Mouse (Mus musculus) heart, adult 11 months (tissue): ENCODE data around the gene Tecta.
A peak's percentile ranks its signal among the peaks of the same experiment; 100 is the strongest.

Source experiments
- DNase-seq: peaks from one replicate; pipeline ENCODE4 v3.0.0; 2022

Tecta gene

GRCm38 (mm10) chr9:42399829-42400228 is at the start of gene Tecta:
Gene Tecta (minus strand): TSS chr9:42399929.
- no peak for DNase-seq

GRCm38 (mm10) chr9:42449043-42449442 is 49.3 kb upstream of the Tecta start:
- DNase-seq, result no peak

- no peak for DNase-seq
Observed at GRCm38 (mm10) chr9:42442100-42442499, 42.4 kb upstream of the Tecta start.

GRCm38 (mm10) chr9:42441234-42441633 is 41.5 kb upstream of the Tecta start:
- DNase-seq, result no peak

- no peak for DNase-seq
Observed at GRCm38 (mm10) chr9:42439446-42439845, 39.7 kb upstream of the Tecta start.

GRCm38 (mm10) chr9:42432155-42432554 is 32.4 kb upstream of the Tecta start:
- no peak for DNase-seq

- no peak for DNase-seq
Observed at GRCm38 (mm10) chr9:42431606-42432005, 31.9 kb upstream of the Tecta start.

GRCm38 (mm10) chr9:42428060-42428924 is 28.6 kb upstream of the Tecta start:
- DNase-seq, result peak; percentile 96

- DNase-seq, result no peak
Observed at GRCm38 (mm10) chr9:42426661-42427358, 27.1 kb upstream of the Tecta start.

- DNase-seq, result no peak
Observed at GRCm38 (mm10) chr9:42423649-42424048, 23.9 kb upstream of the Tecta start.

GRCm38 (mm10) chr9:42419687-42420086 is 20.0 kb upstream of the Tecta start:
- DNase-seq, result no peak

GRCm38 (mm10) chr9:42418786-42419185 is 19.1 kb upstream of the Tecta start:
- no peak for DNase-seq

- DNase-seq, result peak; percentile 93
Observed at GRCm38 (mm10) chr9:42417352-42417952, 17.7 kb upstream of the Tecta start.

- DNase-seq, result no peak
Observed at GRCm38 (mm10) chr9:42415184-42415583, 15.5 kb upstream of the Tecta start.

- DNase-seq, result no peak
Observed at GRCm38 (mm10) chr9:42413345-42413744, 13.6 kb upstream of the Tecta start.

- peak; percentile 93 for DNase-seq
Observed at GRCm38 (mm10) chr9:42411296-42411695, 11.6 kb upstream of the Tecta start.

GRCm38 (mm10) chr9:42405736-42406135 is 6.0 kb upstream of the Tecta start:
- no peak for DNase-seq

- no peak for DNase-seq
Observed at GRCm38 (mm10) chr9:42401486-42401885, 1.8 kb upstream of the Tecta start.

- no peak for DNase-seq
Observed at GRCm38 (mm10) chr9:42396141-42396540, 3.6 kb downstream of the Tecta start.

GRCm38 (mm10) chr9:42394903-42395302 is 4.8 kb downstream of the Tecta start:
- no peak for DNase-seq

GRCm38 (mm10) chr9:42394321-42394720 is 5.4 kb downstream of the Tecta start:
- DNase-seq, result no peak

- DNase-seq, result peak; percentile 92
Observed at GRCm38 (mm10) chr9:42392927-42393326, 6.8 kb downstream of the Tecta start.

GRCm38 (mm10) chr9:42388490-42388889 is 11.2 kb downstream of the Tecta start:
- DNase-seq, result peak; percentile 83

GRCm38 (mm10) chr9:42387038-42387437 is 12.7 kb downstream of the Tecta start:
- no peak for DNase-seq
